Mouse (Mus musculus) B cell, adult 2 months (primary cell): ENCODE data around the gene Il1f6.
"Not testable (repeated sequence)": the region's sequence is repeated elsewhere in the genome, so short reads cannot be mapped to it uniquely, and the experiment has no call there.

Source experiments
- DNase-seq, 2 experiments: peaks; one replicate each; pipeline ENCODE4 v3.0.0; 2022

The Il1f6 gene

DNA sequence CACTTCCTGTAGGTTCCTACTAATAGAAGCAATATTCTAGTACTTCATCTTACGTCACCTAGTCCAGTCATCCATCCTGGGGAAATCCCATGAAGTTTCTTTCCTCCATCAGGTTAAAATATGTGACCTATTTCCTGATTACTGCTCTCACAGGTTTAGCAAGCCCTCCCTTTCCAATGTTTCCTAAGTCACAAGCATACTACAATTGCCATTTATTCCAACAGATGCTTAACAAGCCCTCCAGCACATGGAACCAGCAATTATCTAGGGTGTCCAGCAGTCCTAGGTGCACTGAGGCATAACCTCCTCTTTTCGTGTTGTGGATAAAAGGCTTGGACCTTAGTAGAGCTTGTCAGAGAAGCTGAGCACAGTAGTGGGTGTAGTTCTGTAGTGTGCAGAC lies at the start of gene Il1f6:
Gene Il1f6 (plus strand): TSS at position 301 of the 400 bp plus-strand sequence.
- no peak for DNase-seq

DNA sequence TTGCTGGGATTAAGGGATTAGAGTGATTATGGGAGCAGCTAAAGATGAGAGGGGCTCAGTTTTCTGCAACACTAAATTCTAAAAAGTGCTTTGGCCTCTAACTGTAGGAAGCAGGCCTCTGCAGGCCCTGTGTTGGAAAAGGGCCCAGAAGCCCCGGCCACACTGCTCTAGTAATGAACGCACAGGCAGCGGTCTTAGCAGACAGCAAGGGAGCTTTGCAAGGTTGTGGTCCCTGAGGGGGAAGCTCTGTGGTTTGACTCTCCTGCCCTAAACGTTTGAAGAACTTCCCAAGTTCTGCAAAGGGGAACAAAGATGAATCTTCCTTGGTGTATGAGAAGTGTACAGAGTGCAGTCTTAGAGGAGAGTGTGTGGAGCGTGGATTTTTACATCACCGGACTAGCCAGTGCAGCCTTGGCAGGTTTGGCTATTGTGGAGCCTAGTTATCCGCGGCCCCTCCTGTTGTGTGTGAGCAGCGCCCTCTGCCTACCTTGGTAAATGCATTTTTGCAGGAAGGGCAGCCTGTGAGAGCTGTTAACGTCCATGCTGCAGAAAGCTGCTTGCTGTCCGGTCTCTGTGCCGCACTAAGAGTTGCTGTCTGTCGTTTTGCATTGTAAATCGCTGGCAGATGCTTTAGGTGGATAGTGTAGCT lies 33.4 kb upstream of the Il1f6 start:
- not testable (repeated sequence) for DNase-seq

- not testable (repeated sequence) for DNase-seq
Measured at GRCm38 (mm10) chr2:24182423-24183147, 32.6 kb upstream of the Il1f6 start.

DNA sequence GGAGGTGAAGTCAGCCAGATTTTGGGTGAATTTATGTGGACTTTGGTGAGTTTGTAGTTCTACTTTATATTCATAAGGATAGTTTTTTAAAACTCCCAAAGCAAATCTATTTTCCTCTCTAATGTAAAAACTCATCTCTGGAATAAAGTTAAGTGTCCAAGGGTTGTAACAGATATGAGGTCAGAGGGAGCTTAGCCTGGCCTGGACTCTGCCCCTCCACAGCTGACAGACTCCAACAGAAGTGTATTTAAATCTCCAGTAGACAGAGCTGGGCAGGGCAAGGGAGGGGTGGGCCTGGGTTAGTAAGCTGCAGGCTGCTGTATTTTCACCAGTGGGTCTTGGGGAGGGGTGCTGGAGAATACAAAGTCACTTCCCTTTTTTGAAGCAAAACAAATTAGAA lies 31.1 kb upstream of the Il1f6 start:
- not testable (repeated sequence) for DNase-seq

DNA sequence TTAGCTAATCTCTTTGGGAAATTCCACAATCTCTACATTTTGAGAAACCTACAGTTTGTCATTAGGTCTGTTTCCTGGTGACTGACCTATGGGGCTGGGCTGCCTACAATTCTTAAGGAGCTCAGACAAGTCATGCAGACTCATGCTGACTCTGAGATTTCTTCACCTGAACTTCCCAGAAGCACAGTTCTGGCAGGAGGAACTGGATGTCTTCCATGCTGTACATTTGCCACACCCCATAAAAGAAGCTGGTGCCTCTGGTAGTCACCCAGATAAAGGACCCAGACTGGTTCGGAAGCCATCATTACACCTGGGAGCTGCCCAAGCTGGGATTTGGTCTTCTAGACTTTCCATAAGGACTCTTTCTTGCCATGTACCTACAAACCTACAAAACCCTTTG lies 29.0 kb upstream of the Il1f6 start, which contains the start of gene Il1f9:
Gene Il1f9 (plus strand): TSS at position 301 of the 400 bp plus-strand sequence.
- no peak for DNase-seq

DNA sequence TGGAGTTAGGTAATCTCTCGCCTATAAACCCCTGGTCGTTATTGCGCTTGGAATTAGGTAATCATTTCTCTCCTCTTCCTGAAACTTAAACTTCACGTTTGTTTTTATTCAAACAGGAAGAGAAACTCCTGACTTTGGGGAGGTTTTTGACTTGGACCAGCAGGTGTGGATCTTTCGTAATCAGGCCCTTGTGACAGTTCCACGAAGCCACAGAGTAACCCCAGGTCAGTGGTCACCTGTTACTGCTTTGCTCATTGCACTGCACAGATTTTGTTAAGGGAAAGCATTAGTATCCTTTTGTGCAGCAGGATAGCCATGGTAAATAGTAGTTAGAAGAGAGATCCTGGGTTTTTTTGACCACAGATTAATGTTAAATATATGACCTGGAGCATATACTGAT lies 27.6 kb upstream of the Il1f6 start:
- DNase-seq, result no peak

- no peak for DNase-seq
Measured at GRCm38 (mm10) chr2:24188189-24188588, 27.0 kb upstream of the Il1f6 start.

DNA sequence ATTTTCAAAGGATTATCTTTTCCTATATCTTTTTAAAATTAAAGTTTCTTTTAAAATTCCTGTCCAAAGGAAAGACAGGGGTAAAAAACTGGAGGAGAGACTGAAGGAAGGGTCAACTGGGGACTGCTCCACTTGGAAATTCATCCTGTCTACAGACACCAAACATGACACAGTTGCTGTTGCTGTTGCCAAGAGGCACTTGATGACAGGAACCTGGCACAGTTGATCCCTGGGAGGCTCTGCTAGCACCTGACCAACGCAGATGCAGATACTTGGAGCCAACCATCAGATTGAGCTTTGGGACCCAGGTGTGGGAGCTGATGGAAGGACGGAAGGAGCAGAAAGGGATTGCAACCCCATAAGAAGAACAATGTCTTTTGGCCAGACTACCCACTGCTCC lies 12.0 kb downstream of the Il1f6 start:
- no peak for DNase-seq

- no peak for DNase-seq
Measured at GRCm38 (mm10) chr2:24267503-24267902, 52.3 kb downstream of the Il1f6 start.

- no peak for DNase-seq
Measured at GRCm38 (mm10) chr2:24273619-24274018, 58.4 kb downstream of the Il1f6 start.

DNA sequence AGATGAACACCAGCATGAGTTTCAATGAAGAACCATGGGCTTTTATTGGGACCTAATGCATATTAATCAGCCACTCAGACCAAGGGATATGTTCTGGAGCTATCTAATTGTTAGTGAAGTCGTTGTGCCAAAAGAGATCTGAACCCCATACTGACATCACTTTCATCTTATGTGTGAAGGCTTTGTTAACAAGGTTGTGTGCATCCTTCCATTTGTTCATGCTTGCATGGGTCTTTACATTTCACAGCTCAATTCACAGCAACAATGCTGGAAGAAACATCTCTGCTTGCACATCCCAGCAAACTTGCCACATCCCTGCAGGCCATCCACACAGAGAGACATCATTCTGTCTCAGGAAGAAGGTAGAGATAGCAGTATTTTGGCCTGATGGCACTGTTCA lies 59.9 kb downstream of the Il1f6 start:
- no peak for DNase-seq
